In the genomic region with DNA sequence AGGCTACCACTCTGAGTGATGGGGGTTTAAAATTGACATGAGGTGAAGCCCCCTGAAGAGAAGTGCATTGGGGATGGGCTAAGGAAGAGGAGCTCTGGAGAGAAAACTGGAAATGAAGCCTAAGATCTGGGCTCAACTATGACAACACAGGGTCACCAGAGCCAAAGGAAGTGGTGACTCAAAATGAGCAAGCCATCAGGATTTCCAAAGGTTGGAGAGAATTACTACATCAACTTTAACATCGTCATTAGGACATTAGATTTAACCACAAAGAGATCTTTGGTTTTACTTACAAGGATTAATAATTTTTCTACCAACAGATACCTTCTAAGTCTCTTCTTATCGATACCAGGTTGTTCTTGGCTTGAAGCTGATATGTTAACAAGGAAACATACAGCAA, we compare ENCODE assay signal across 27 mouse cellular contexts.
DNase-seq lines count a peak whose midpoint lies in the region; TF ChIP-seq lines count a peak whose summit lies in the region.
"Had no signal": no experiment of that assay in that cellular context is flagged by ENCODE, and none has a peak within 500 bp of the region (broad histone marks: within the 10 kb centered on the region; RNA-seq: fewer than 3 reads in every experiment).

No protein-coding gene starts in this region.

- H3K4me2 ChIP-seq in myocyte (ENCODE audit: low read depth), result peak overlapping the region; percentile 43
- H3K4me2 ChIP-seq: embryonic facial prominence, embryonic 12.5 days; embryonic facial prominence, embryonic 15.5 days; forebrain, embryonic 13.5 days; heart, embryonic 13.5 days; hindbrain, embryonic 14.5 days had no signal

- peaks cover 12% of the 10 kb centered on the region for H3K4me1 ChIP-seq in embryonic fibroblast, embryonic 13.5 days (ENCODE audit: control insufficient read depth, insufficient read depth, low read length)
- H3K4me1 ChIP-seq: embryonic facial prominence, embryonic 12.5 days; embryonic facial prominence, embryonic 15.5 days; forebrain, embryonic 10.5 days; forebrain, embryonic 13.5 days; heart, embryonic 10.5 days had no signal

- H3K27me3 ChIP-seq in C2C12 (ENCODE audit: control insufficient read depth, insufficient read depth, insufficient read length) (no peaks in the 10 kb centered on the region), myocyte (ENCODE audit: control insufficient read depth, insufficient read depth, insufficient read length) (no peaks in the 10 kb centered on the region)
- H3K27me3 ChIP-seq: embryonic facial prominence, embryonic 12.5 days; embryonic facial prominence, embryonic 15.5 days; forebrain, embryonic 13.5 days; heart, embryonic 13.5 days had no signal

- no peaks in the 10 kb centered on the region for H3K79me3 ChIP-seq in C2C12 (ENCODE audit: low read depth)

- H3K4me3 ChIP-seq in C2C12 (ENCODE audit: insufficient read depth, poor library complexity, severe bottlenecking) (no peak overlapping the region), myocyte (no peak overlapping the region)
- H3K4me3 ChIP-seq in embryonic fibroblast, embryonic 13.5 days (ENCODE audit: insufficient read depth, low read length), result no peak overlapping the region
- H3K4me3 ChIP-seq: embryonic facial prominence, embryonic 12.5 days; embryonic facial prominence, embryonic 15.5 days; erythroblast, embryonic 14.5 days; forebrain, embryonic 10.5 days; forebrain, embryonic 13.5 days; gastrocnemius, adult 2 months; heart, adult 2 months; heart, embryonic 10.5 days; heart, embryonic 13.5 days had no signal

- TF ChIP-seq POLR2A in embryonic fibroblast, embryonic 13.5 days (IDR thresholded peaks at IDR 0.05; ENCODE audit: low read depth, low read length), result no peak
- no peak for TF ChIP-seq POLR2A in myocyte (IDR thresholded peaks at IDR 0.05; ENCODE audit: insufficient read length, low read depth)

- no peak for TF ChIP-seq CTCF in C2C12 (IDR thresholded peaks at IDR 0.05; ENCODE audit: control insufficient read depth, insufficient read depth, insufficient read length)
- TF ChIP-seq CTCF in embryonic fibroblast, embryonic 13.5 days (IDR thresholded peaks at IDR 0.05; ENCODE audit: borderline replicate concordance, insufficient read depth, low read length), result no peak

- H3ac ChIP-seq in C2C12 (ENCODE audit: control insufficient read depth, insufficient read length, low read depth) (no peak overlapping the region), myocyte (ENCODE audit: control insufficient read depth, insufficient read length) (no peak overlapping the region)

- peak; percentile 65 for DNase-seq in 3T3-L1 (ENCODE audit: low read depth, low spot score)
- DNase-seq in layer of hippocampus, adult 18-20 months (ENCODE audit: low spot score in 2 of 2), result no peak
- DNase-seq in right cerebral cortex, adult 2 months (ENCODE audit: low spot score in 2 of 2), result no peak
- no peak for DNase-seq in cerebellum, adult 8-10 months
- DNase-seq: adrenal gland, postnatal 10 days; adrenal gland, postnatal 36 days; cerebellum, adult 18-20 months; cerebellum, adult 9-11 months; cerebellum, postnatal 25 days; gastrocnemius, adult 2 months; gastrocnemius, postnatal 14 days; heart, adult 2 months; heart, postnatal 14 days; heart, postnatal 4 days; kidney, adult 18-20 months had no signal

- peak overlapping the region; percentile 99 for H3K27ac ChIP-seq in embryonic fibroblast, embryonic 13.5 days (ENCODE audit: insufficient read depth, low read length)
- H3K27ac ChIP-seq: embryonic facial prominence, embryonic 12.5 days; embryonic facial prominence, embryonic 15.5 days; forebrain, embryonic 10.5 days; forebrain, embryonic 13.5 days; gastrocnemius, adult 2 months; heart, adult 2 months; heart, embryonic 10.5 days; heart, embryonic 13.5 days; hindbrain, embryonic 14.5 days; hindbrain, postnatal 0 days had no signal

- H3K36me3 ChIP-seq in C2C12 (ENCODE audit: control insufficient read depth, insufficient read depth) (no peaks in the 10 kb centered on the region), myocyte (ENCODE audit: control insufficient read depth, insufficient read depth) (no peaks in the 10 kb centered on the region)
- H3K36me3 ChIP-seq: embryonic facial prominence, embryonic 12.5 days; embryonic facial prominence, embryonic 15.5 days; forebrain, embryonic 10.5 days; heart, embryonic 10.5 days; heart, embryonic 13.5 days had no signal

- H3K79me2 ChIP-seq in C2C12 (ENCODE audit: control insufficient read depth, insufficient read depth) (no peaks in the 10 kb centered on the region), myocyte (ENCODE audit: control insufficient read depth, insufficient read depth) (no peaks in the 10 kb centered on the region)

TF ChIP-seq in C2C12, 6 proteins besides CTCF, POLR2A, EP300 and RAD21:
- TF ChIP-seq CEBPB (IDR thresholded peaks at IDR 0.05; ENCODE audit: low read depth), result peak; percentile 74
- TF ChIP-seq FOSL1 (IDR thresholded peaks at IDR 0.05; ENCODE audit: insufficient read depth, low read length, poor library complexity, severe bottlenecking), result peak; percentile 28
- TF ChIP-seq MAX (IDR thresholded peaks at IDR 0.05), result no peak
- no peak for TF ChIP-seq MYOG (IDR thresholded peaks at IDR 0.05; ENCODE audit: control insufficient read depth, extremely low read depth, insufficient read length)
- no peak for TF ChIP-seq MYOD1 (IDR thresholded peaks at IDR 0.05; ENCODE audit: control insufficient read depth, insufficient read length, low read depth)
- TF ChIP-seq USF1 (IDR thresholded peaks at IDR 0.05; ENCODE audit: low read depth), result no peak

TF ChIP-seq in myocyte, 11 proteins besides CTCF, POLR2A, EP300 and RAD21:
- TF ChIP-seq MAX (IDR thresholded peaks at IDR 0.05; ENCODE audit: low read depth) (no peak), CEBPB (IDR thresholded peaks at IDR 0.05; ENCODE audit: insufficient read depth, poor library complexity, severe bottlenecking) (0 out of 2 replicates have a peak, but pooled peaks have one; percentile 34), USF1 (IDR thresholded peaks at IDR 0.05; ENCODE audit: low read depth) (no peak)
